Mouse (Mus musculus) testis, postnatal 10 days (tissue): ENCODE results near the gene Lgals1.

ENCODE experiments used
- DNase-seq: peaks from one replicate; pipeline ENCODE4 v3.0.0; 2021; ENCODE audit warnings: low spot score

Lgals1 gene

GRCm38 (mm10) chr15:78912040-78912439 lies 14.5 kb upstream of the Lgals1 start:
- DNase-seq, result no peak

GRCm38 (mm10) chr15:78913632-78914090 lies 12.9 kb upstream of the Lgals1 start, which contains the start of gene Pdxp:
Gene Pdxp, plus strand, starts transcription at chr15:78913919.
- DNase-seq, result peak; percentile 96

- peak; percentile 73 for DNase-seq
Observed at GRCm38 (mm10) chr15:78914091-78914822, 12.3 kb upstream of the Lgals1 start.

GRCm38 (mm10) chr15:78914823-78915659 lies 11.5 kb upstream of the Lgals1 start:
- DNase-seq, result no peak

- DNase-seq, result peak; percentile 67
Observed at GRCm38 (mm10) chr15:78915660-78916017, 10.9 kb upstream of the Lgals1 start.

- DNase-seq, result no peak
Observed at GRCm38 (mm10) chr15:78916052-78916826, 10.3 kb upstream of the Lgals1 start.

- no peak for DNase-seq
Observed at GRCm38 (mm10) chr15:78918126-78918525, 8.4 kb upstream of the Lgals1 start.

GRCm38 (mm10) chr15:78919914-78920313 lies 6.6 kb upstream of the Lgals1 start:
- DNase-seq, result no peak

GRCm38 (mm10) chr15:78922700-78923099 lies 3.8 kb upstream of the Lgals1 start:
- no peak for DNase-seq

- no peak for DNase-seq
Observed at GRCm38 (mm10) chr15:78923585-78923984, 2.9 kb upstream of the Lgals1 start.

GRCm38 (mm10) chr15:78925129-78925528 lies 1.4 kb upstream of the Lgals1 start:
- peak; percentile 80 for DNase-seq

- peak; percentile 75 for DNase-seq
Observed at GRCm38 (mm10) chr15:78927021-78927787, 679 bp downstream of the Lgals1 start.

GRCm38 (mm10) chr15:78927788-78928457 lies 1.4 kb downstream of the Lgals1 start:
- DNase-seq, result peak; percentile 81

GRCm38 (mm10) chr15:78928539-78928938 lies 2.0 kb downstream of the Lgals1 start:
- DNase-seq, result no peak

- no peak for DNase-seq
Observed at GRCm38 (mm10) chr15:78930192-78930706, 3.7 kb downstream of the Lgals1 start.

- DNase-seq, result no peak
Observed at GRCm38 (mm10) chr15:78930801-78931426, 4.4 kb downstream of the Lgals1 start.

- no peak for DNase-seq
Observed at GRCm38 (mm10) chr15:78931577-78931976, 5.1 kb downstream of the Lgals1 start.

GRCm38 (mm10) chr15:78934784-78935320 lies 8.3 kb downstream of the Lgals1 start, which contains the start of gene Nol12:
Gene Nol12, plus strand, starts transcription at chr15:78934933.
- DNase-seq, result peak; percentile 81

- DNase-seq, result no peak
Observed at GRCm38 (mm10) chr15:78936403-78936802, 9.9 kb downstream of the Lgals1 start.

GRCm38 (mm10) chr15:78937311-78937710 lies 10.8 kb downstream of the Lgals1 start:
- no peak for DNase-seq
